Mouse (Mus musculus) ES-E14 (cell line): Measurements from ENCODE around the gene Lias.

Source experiments
- CHD2 ChIP-seq: IDR thresholded peaks from 2 replicates; pipeline ENCODE4 v1.6.1; 2014; ENCODE audit warnings: mild to moderate bottlenecking, low read depth, low read length, inconsistent platforms
- ZNF384 ChIP-seq: IDR thresholded peaks from 2 replicates; pipeline ENCODE4 v1.6.1; 2012; ENCODE audit warnings: low read depth, low read length, inconsistent platforms

DNA sequence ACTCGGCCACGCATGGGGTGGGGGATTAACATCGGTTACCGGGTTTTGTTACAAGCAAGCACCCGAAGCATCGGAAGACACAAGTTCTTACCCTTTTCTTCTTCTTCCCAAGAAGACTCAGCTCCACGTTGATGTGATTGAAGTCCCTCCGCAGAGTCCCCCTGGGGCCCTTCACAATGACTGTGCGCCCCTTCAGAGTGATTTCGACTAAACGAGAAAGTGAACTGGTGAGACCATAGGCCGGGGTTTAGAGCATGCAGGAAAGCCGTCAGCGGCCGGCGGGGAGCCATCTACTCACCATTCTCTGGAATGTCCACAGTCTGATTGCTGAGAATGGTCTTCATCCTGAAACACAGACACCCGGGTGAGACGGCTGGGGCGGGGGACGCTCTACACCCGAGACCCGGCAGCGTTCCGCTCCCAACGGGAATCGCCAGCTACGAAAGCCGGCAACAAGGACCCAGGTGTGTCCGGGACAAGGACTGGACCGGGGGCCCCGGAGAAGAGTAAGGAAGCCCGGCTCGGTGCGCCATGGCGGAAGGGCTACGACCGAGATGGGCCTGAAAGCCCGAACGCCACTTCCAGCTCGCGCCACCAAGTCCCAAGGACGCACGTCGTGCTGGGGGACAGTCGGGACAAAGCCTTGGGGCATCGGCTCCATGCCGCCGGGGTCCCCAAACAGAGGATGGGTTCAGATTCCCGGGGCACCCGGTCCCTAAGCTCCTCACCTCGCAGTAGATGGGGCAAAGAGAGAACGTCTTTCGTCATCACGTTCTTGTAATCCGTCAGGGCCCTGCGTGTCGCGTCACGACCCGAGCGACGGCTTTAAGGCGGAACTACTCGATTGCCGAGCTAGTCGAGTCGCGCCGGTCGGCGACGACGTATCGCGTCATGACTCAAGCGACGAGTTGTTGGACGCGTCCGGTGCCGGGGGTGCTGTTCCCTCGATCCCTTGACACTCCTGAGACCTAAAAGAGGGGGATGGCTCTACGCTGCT lies at the start of gene Lias, which contains the start of gene Rpl9:
- TF ChIP-seq ZNF384, result no peak
- TF ChIP-seq CHD2, result peak; percentile 53; the same call in 1 of the 2 replicates
